Mouse (Mus musculus) lung, postnatal 14 days (tissue): Measurements from ENCODE around the gene Zkscan1.
A peak's percentile ranks its signal among the peaks of the same experiment; 100 is the strongest.

Experiments
- DNase-seq: peaks from one replicate; pipeline ENCODE4 v3.0.0; 2021

Zkscan1 gene

DNA sequence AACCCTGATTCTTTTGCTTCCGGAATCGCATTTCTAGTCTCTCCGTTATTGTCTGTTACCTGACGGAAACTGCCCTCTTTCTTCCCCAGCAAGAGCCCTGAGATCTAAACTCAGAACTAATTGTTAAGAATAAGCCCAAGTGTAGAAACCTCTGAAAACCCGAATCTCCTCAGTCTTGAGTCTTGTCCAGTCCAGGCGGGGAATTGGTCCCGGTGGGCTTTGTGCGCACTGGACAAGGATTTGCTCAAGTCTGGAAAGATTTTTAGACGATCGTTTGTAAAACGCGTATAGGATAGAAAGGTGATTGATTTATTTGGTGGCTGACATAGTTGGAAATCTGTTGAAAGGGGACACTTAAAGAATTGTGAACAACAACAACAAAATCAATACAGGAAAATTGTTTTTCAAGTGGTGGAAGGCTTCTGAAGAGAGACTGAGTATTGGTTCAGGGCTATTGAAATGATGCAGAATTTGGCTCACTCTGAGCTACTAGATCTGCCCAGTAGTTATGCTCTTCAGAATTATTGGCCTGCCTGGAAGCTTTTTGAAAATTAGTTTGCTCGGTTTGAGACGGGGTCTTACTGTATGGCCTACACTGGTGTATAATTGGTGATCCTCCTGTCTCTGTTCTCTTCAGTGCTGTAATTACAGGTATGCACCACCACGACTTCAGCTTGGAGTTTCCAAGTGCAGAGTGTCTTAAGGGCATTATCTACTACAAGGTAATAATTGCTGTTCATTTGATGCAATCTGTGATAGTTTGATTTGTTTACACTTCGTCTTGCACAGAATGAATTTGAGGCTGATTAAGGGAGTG, 32.5 kb downstream of the Zkscan1 start:
- DNase-seq = no peak

GRCm38 (mm10) chr5:138118041-138118440, 33.2 kb downstream of the Zkscan1 start:
- DNase-seq = no peak

- no peak for DNase-seq
Observed at GRCm38 (mm10) chr5:138132425-138133064, 47.7 kb downstream of the Zkscan1 start.

DNA sequence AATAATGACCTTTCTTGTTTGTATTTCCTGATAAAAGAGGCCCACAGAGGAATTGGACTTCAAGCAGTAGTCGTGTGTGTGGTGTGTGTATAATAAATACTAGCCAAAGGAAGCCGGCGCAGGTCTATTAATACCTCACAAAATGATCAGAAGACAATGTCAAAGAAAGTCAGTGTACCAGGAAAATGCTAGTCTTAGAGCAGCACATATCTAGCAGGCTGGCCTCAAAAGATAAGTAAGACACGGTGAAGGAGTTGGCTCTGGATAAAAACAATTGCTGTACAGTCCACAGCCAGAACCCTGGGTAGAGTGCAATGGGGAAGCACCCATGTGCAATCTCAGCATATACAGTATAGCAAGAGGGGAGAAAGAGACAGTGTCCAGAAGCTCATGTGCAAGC, 52.4 kb downstream of the Zkscan1 start:
- no peak for DNase-seq

GRCm38 (mm10) chr5:138137935-138138549, 53.2 kb downstream of the Zkscan1 start:
- peak; percentile 54 for DNase-seq

- DNase-seq = no peak
Observed at GRCm38 (mm10) chr5:138138585-138138984, 53.7 kb downstream of the Zkscan1 start.

DNA sequence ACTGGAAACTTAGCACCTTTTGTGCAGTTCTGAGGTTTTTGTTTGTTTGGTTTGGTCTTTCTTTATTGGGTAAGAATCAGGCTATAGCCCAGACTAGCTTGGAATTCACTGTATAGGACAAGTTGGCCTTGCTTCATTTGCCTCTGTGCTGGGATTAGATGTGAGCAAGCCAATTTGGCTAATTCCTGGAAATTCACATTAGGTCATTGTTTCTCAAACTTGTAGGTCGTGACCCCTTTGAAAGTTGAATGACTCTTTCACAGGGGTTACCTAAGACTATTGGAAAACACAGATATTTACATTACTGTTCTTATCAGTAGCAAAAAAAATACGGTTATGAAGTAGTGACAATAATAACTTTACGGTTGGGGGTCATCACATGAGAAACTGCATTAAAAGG, 69.5 kb downstream of the Zkscan1 start:
- no peak for DNase-seq

GRCm38 (mm10) chr5:138155443-138155976, 70.6 kb downstream of the Zkscan1 start, which contains the start of gene Zfp113:
Gene Zfp113, minus strand, starts transcription at chr5:138155744.
- DNase-seq = peak; percentile 86
